Mouse (Mus musculus) layer of hippocampus, adult 9-10 months (tissue): Measurements from ENCODE around the gene Abcg3.
A peak's percentile ranks its signal among the peaks of the same experiment; 100 is the strongest.
"Not testable (repeated sequence)": the region's sequence is repeated elsewhere in the genome, so short reads cannot be mapped to it uniquely, and the experiment has no call there.

Experiments used
- DNase-seq: peaks from one replicate; pipeline ENCODE4 v3.0.0; 2022; ENCODE audit warnings: low spot score

Abcg3 gene

GRCm38 (mm10) chr5:104982535-104982934, at the start of gene Abcg3:
Gene Abcg3 (minus strand): TSS chr5:104982718.
- DNase-seq = no peak

GRCm38 (mm10) chr5:105012551-105012950, 30.0 kb upstream of the Abcg3 start:
- DNase-seq = no peak

- DNase-seq = no peak
These were observed 29.1 kb upstream of the Abcg3 start for GRCm38 (mm10) chr5:105011570-105011969.

GRCm38 (mm10) chr5:105010376-105010775, 27.9 kb upstream of the Abcg3 start:
- DNase-seq = no peak

- no peak for DNase-seq
These were observed 6.9 kb upstream of the Abcg3 start for GRCm38 (mm10) chr5:104989411-104989810.

- no peak for DNase-seq
These were observed 5.5 kb upstream of the Abcg3 start for GRCm38 (mm10) chr5:104988000-104988399.

- DNase-seq = peak; percentile 25
These were observed 4.2 kb upstream of the Abcg3 start for GRCm38 (mm10) chr5:104986706-104987105.

- no peak for DNase-seq
These were observed 3.4 kb downstream of the Abcg3 start for GRCm38 (mm10) chr5:104979040-104979513.

GRCm38 (mm10) chr5:104958141-104958793, 24.3 kb downstream of the Abcg3 start:
- DNase-seq = no peak

- no peak for DNase-seq
These were observed 27.3 kb downstream of the Abcg3 start for GRCm38 (mm10) chr5:104955208-104955607.

GRCm38 (mm10) chr5:104946951-104947350, 35.6 kb downstream of the Abcg3 start:
- no peak for DNase-seq

GRCm38 (mm10) chr5:104934148-104934547, 48.4 kb downstream of the Abcg3 start:
- DNase-seq = no peak

- not testable (repeated sequence) for DNase-seq
These were observed 76.0 kb downstream of the Abcg3 start for GRCm38 (mm10) chr5:104906556-104906955.
